Mouse (Mus musculus) ovary, adult 18-20 months (tissue): ENCODE data around the gene Skap2.

Source experiments
- DNase-seq: peaks from one replicate; pipeline ENCODE4 v3.0.0; 2022; ENCODE audit warnings: low spot score, mixed read lengths

Gene Skap2

DNA sequence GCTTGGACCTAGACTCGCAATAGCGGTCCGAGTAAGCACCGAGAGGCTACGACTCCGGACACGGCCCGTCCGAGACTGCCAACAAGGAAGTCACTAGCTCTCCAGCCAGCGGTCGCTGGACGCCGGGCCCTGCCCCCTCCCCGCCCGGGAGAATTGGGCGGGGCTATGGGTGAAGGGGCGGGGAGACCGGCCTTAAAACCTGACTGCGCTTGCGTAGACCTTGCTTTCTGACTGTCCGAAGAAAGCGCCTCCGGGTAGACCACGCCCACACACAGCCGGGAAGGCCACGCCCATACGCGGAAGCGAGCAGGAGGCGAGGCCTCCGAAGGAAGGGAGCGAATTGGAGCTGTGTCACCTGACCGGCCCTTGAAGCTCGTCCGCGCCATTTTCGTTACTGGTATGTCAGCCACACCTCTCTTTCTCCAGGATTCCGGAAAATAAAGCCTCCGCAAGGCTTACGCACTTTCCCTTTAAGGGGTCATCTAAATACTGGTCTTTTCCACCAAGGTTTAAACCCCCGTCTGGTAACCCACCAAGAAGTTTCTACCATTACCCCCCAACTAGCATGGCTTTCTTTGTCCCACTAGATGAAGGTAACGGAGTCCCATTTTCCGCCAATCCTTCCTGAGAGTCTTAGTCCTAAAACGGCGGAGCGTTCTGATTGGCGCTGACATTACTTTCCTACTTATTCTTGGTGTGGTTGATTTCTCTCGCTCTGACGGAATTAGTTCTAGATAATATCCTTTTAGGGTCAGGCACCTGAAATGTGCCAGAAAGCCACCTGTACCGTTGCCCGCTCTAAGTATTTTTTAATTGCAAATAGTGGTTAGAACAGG, at the start of gene Skap2:
Skap2 (minus strand) TSS at position 141 of the 836 bp plus-strand sequence.
- peak; percentile 99 for DNase-seq

- DNase-seq, result no peak
Observed at GRCm38 (mm10) chr6:52058899-52059448, 46.6 kb upstream of the Skap2 start.

DNA sequence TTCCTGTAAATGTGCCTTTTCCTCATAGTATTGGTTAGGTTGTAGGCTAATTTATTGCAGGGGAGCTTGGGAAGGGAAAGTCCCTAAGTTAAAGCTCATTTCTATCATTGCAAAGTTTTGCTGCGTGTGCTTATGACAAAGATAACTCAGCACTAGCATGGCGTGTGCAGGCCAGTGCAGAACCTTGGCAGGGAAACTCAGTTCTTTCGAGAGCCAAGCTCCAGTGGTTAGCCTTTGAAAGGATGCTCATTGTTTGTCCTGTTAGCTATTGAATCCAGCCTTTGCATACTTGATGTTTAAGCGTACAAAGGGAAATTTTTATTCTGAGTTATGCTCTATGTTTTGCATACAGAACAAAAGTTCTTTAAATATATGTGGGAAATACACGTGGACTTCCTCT, 45.8 kb upstream of the Skap2 start:
- no peak for DNase-seq

- DNase-seq, result no peak
Observed at GRCm38 (mm10) chr6:52053567-52054561, 41.5 kb upstream of the Skap2 start.

- DNase-seq, result no peak
Observed at GRCm38 (mm10) chr6:52050062-52050461, 37.7 kb upstream of the Skap2 start.

GRCm38 (mm10) chr6:52045517-52045916, 33.2 kb upstream of the Skap2 start:
- DNase-seq, result no peak

DNA sequence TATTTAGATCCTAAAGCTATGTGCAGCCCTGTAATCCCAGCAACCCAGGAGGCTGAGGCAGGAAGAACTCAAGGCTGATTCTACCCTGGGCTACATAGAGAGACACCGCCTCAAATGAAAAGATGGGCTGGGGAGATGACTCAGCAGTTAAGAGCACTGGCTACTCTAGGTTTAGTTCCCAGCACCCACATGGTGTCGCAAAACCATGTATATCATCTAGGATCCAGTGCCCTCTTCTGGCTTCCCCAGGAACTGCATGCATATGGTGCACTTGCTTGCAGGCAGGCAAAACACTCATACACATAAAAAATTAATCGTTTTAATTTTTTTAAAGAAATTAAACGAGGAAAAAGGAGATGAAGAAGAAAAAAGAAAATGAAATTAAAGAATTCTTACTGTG, 23.7 kb upstream of the Skap2 start:
- DNase-seq, result no peak

GRCm38 (mm10) chr6:52031181-52031580, 18.8 kb upstream of the Skap2 start:
- no peak for DNase-seq

DNA sequence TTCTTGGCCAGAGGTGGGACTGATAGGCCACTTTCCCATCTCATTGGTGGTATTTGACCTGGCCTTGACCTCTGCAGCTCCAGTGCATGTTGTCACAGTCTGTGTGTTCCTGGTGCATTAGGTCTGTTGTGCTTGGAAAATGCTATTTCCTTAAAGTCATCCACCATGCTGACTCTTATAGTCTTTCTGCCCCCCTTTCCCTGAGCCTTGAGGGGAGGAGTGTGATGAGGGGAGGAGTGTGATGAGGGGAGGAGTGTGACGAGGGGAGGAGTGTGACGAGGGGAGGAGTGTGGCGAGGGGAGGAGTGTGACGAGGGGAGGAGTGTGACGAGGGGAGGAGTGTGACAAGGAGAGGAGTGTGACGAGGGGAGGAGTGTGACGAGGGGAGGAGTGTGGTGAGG, 15.8 kb upstream of the Skap2 start:
- DNase-seq, result no peak

DNA sequence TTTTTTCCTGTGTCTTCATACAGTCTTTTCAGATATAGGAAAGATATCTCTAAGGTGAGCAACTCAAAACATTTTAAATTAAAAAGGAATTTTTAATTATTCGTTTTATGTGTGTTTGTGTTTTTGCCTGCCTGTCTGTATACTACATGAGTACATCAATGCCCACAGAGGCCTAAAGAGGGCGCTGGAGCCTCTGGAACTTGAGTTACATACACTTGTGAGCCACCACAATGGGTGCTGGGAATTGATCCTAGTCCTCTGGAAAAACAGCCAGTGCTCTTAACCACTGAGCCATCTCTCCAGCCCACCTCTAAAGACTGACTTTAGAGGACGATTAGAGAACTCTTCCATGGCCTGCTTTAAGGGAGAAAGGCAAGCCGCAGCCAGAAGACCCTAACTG, 14.8 kb upstream of the Skap2 start:
- DNase-seq, result no peak

DNA sequence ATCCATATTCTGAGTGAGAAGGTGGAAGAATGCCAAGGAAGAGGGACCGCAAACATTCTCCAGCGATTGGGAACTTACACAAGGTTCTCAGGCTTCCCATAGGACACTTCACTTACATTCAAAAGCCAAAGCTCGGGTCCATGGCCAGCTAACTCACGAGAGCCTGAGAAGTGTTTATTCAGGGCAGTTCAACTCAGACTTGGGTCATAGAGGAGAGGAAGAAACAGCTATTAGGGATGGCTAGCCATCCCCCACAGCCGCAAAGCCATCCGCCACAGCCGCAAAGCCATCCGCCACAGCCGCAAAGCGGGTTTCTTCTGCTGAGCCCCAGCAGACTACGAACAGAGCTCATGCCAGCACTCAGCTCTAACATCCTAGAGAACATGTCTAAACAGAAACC, 13.9 kb upstream of the Skap2 start:
- no peak for DNase-seq

GRCm38 (mm10) chr6:52024730-52025129, 12.4 kb upstream of the Skap2 start:
- no peak for DNase-seq

GRCm38 (mm10) chr6:52022363-52022762, 10.0 kb upstream of the Skap2 start:
- no peak for DNase-seq

DNA sequence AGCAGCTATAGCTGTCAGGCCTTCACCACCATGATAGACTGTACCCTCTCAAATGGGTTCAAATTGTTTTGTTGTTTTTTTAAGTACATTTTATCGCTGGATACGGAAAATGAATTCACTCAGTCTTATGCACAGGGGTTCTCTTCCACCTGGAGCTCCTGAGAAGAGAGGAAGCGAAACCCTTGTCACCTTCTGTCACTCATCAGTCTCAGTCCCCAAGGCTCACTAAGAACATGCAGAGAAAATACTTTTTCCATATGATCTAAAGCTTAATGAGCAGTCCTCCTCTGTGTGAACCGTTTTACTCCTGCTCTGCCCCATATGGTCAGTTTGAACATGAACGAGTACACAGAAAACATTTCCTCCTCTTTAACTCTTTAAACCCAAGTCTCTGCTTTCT, 7.9 kb upstream of the Skap2 start:
- no peak for DNase-seq

DNA sequence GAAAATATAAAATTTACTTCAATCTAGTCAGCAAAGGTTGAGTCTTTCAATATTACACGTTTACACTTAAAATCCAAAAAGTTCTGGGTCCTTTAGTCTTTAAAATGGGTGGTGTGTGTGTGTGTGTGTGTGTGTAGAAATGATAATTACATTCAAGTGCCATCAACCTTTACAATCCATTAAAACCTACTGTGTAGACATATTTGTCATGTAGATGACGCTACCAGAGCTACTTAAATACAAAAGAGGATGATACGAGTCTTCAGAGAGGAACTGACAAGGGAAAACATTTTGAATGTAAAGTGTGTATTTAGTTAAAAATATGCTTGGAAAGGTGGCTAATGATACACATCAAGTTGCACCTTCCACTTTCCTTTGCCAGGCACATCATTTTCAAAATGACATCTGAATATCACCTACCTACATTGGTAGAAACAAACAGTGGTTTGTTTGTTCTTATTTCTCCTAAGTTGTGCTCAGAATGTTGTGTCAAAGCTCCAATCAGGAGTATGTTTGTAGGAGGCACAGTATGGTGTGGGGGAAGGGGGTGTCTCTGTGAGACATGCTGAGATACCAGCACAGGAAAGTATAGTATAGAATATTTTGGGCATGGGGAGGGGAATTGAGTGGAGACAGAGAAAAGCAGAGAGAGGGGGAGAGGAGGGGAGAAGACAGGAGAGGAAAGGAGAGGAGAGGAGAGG, 1.0 kb upstream of the Skap2 start:
- no peak for DNase-seq

GRCm38 (mm10) chr6:52011559-52012408, 565 bp downstream of the Skap2 start:
- no peak for DNase-seq

GRCm38 (mm10) chr6:52009385-52009784, 3.0 kb downstream of the Skap2 start:
- no peak for DNase-seq

DNA sequence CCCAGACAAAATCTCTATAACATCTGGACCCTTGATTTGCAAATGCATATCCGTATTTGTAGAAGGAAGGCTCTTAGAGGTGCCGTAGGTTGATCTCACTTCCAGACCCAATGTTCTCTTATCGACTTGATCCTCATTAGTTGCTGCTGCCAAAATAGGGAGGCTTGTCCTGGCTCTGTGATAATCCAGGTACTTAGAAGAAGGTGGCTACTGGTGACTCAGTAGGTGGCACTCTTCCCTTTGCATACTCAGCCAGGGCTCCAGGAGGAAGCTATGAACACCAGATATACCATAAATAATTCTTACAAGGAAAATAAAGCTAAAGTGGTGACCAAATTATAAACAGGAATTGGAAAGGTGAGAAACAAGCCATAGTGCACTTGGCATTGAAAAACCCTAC, 3.6 kb downstream of the Skap2 start:
- DNase-seq, result no peak

DNA sequence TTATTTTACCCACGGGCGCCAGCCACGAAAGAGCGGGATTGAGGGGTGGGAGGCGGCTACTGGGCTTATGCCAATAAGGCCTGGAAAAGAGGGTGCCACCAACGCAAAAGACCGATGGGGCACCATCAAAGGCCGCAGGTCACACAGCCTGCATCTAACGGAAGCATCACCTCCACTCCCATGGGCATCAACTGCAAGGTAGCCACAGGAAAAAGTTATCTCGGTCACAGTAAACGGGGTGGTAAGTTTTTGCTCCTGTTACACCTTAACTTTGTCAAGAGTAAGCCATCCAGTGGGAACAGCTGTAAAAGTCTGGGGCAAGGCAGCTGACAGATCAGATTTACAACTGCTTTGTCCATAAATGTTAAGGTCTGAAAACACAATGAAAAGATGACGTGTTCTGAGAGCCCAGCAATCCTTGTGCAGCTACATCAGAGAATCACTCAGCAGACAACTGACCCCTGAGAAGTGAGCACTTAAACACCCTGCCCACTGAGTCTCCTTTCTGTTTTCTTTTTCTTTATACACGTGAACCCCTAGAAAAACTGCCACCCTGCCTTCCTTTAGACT, 5.6 kb downstream of the Skap2 start:
- no peak for DNase-seq

DNA sequence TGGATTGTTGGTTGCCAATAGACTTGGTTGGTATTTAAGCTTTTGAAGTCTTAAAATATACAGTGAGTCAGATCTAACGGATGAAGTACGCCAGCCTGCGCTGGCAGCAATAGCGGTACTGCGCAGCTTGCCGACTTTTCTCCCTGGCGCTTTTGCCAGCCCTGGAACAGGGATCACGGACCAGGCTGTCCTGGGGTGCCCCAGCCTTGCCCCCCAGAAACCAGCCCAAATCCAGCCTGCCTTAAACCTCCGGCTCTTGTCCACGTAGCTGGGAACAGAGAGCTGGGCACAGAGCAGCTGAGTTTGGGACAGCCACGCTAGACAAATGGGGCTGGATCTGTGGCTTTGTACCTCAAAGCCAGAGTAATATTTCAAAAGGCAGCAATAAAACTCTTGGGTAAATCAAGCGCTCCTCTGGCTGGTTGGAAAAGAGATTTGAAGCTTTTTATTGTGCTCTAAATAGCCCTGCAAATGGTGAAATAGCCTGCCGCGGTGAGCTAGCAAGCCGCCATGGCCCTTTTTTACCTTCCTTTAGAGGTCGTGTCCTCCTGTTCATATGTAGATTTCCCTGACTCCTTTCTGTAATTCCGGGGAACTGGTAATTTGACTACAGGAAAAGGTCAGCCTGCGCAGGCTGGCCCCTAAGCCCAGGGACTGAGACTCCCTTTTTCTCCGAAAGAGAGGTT, 6.2 kb downstream of the Skap2 start:
- no peak for DNase-seq
